Mouse (Mus musculus): ENCODE measurements around the gene Mmgt1. TPM values are rescaled to one million over a fixed set of nuclear protein-coding genes. Genes with fewer than 3 reads are reported as not detected.

The Mmgt1 gene
- polyA plus RNA-seq (2012; ENCODE audit: insufficient read depth, low replicate concordance) = 0.57 TPM in 1 of 2 replicates, not detected in the other

- Histone ChIP-seq H3K4me1 (peaks cover 17% of the 10 kb centered on the region), H3K27me3 (replicated peaks) (peaks cover 10% of the 10 kb centered on the region)
- TF ChIP-seq GATA1 (IDR thresholded peaks at IDR 0.05; ENCODE audit: borderline replicate concordance, low read length) (no peak), FLI1 (IDR thresholded peaks at IDR 0.05; ENCODE audit: low read length) (no peak)
Measured at GRCm38 (mm10) chrX:56597887-56598640, at the start of gene Mmgt1. TSS of gene Mmgt1 (minus strand) at chrX:56598069.

GRCm38 (mm10) chrX:56640066-56640465 is 42.2 kb upstream of the Mmgt1 start:
- Histone ChIP-seq H3K36me3 (replicated peaks; ENCODE audit: low read length) (peaks cover 55% of the 10 kb centered on the region), H3K27me3 (replicated peaks) (peaks cover 2% of the 10 kb centered on the region), H3K4me3 (replicated peaks) (no peak overlapping the region), H3K4me1 (peaks cover 34% of the 10 kb centered on the region), H3K9me3 (no peaks in the 10 kb centered on the region)
- TF ChIP-seq FLI1 (IDR thresholded peaks at IDR 0.05; ENCODE audit: low read length) = no peak
- no peak for TF ChIP-seq GATA1 (IDR thresholded peaks at IDR 0.05; ENCODE audit: borderline replicate concordance, low read length)

More at GRCm38 (mm10) chrX:56597887-56598640, at the start of gene Mmgt1:
- Histone ChIP-seq H3K9me3 (no peaks in the 10 kb centered on the region), H3K36me3 (replicated peaks; ENCODE audit: low read length) (peaks cover 12% of the 10 kb centered on the region), H3K4me3 (replicated peaks) (peak within 1 kb of the TSS; percentile 94)

DNA sequence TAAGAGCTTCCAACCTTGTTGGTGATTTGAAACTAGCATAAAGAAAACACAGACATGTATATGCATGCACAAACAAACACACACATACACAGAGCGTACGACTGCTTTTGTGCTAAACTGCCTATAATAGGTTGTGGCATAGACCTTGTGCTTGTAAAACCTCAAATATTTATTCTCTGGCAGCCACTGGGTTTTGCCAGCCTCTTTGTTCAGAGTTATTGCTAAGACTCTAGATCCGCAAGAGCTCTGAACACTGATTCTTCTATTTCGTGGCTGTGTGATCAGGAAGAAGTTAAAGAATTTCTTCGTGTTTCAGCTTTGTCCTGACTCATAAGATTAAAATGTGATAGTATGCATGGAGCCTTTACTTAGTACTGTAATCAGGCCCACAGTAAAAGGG is 38.3 kb upstream of the Mmgt1 start:
- H3K4me1 ChIP-seq = peaks cover 15% of the 10 kb centered on the region
- H3K36me3 ChIP-seq (replicated peaks; ENCODE audit: low read length) = peaks cover 74% of the 10 kb centered on the region
- TF ChIP-seq FLI1 (IDR thresholded peaks at IDR 0.05; ENCODE audit: low read length) = no peak
- TF ChIP-seq GATA1 (IDR thresholded peaks at IDR 0.05; ENCODE audit: borderline replicate concordance, low read length) = no peak
- peaks cover 4% of the 10 kb centered on the region for H3K27me3 ChIP-seq (replicated peaks)
- no peaks in the 10 kb centered on the region for H3K9me3 ChIP-seq
- H3K4me3 ChIP-seq (replicated peaks) = no peak overlapping the region

DNA sequence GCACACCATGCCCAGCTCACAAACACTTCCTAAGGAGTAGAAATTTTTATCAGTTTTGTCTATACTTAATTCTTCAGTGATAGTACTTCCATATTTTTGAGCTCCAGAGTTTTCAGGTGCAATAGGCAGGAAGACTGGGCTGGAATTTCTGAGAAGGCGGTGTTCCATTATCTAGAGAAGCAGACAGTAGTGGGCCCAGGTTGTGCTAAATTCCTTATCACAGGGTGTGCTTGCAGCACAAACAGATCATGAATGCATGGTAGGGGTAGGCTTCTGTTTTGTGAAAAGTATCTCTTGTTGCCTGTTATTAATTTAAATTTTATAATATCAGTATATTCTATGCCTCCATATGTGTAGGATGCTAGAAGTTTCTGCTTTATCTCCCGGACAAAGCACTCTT is 17.4 kb upstream of the Mmgt1 start:
- TF ChIP-seq GATA1 (IDR thresholded peaks at IDR 0.05; ENCODE audit: borderline replicate concordance, low read length) (no peak), FLI1 (IDR thresholded peaks at IDR 0.05; ENCODE audit: low read length) (no peak)
- Histone ChIP-seq H3K36me3 (replicated peaks; ENCODE audit: low read length) (peaks cover 13% of the 10 kb centered on the region), H3K9me3 (no peaks in the 10 kb centered on the region), H3K4me3 (replicated peaks) (no peak overlapping the region), H3K27me3 (replicated peaks) (no peaks in the 10 kb centered on the region), H3K4me1 (peaks cover 31% of the 10 kb centered on the region)

DNA sequence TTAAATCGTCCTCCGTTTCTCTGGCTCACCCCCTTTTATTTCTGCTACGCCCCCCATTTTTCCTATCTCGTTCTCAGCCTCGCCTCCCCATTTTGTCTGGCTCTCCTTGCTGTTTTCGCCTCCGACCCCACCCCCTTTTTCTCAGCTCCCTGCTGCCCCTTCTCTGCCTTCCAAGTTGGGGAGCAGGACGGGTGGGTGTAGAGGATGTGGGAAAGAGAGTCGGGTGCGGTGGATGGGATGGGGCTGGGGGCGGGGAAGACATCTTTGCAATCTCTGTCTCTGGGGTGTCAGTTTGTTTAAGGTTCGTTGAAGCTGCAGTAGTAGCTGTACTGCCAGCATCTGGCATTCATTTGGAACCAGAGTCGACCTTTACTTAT is 12.4 kb upstream of the Mmgt1 start:
- Histone ChIP-seq H3K9me3 (no peaks in the 10 kb centered on the region), H3K4me3 (replicated peaks) (peak overlapping the region; percentile 95), H3K36me3 (replicated peaks; ENCODE audit: low read length) (peaks cover 8% of the 10 kb centered on the region), H3K27me3 (replicated peaks) (peaks cover 3% of the 10 kb centered on the region), H3K4me1 (peaks cover 48% of the 10 kb centered on the region)
- TF ChIP-seq FLI1 (IDR thresholded peaks at IDR 0.05; ENCODE audit: low read length) (no peak), GATA1 (IDR thresholded peaks at IDR 0.05; ENCODE audit: borderline replicate concordance, low read length) (no peak)

DNA sequence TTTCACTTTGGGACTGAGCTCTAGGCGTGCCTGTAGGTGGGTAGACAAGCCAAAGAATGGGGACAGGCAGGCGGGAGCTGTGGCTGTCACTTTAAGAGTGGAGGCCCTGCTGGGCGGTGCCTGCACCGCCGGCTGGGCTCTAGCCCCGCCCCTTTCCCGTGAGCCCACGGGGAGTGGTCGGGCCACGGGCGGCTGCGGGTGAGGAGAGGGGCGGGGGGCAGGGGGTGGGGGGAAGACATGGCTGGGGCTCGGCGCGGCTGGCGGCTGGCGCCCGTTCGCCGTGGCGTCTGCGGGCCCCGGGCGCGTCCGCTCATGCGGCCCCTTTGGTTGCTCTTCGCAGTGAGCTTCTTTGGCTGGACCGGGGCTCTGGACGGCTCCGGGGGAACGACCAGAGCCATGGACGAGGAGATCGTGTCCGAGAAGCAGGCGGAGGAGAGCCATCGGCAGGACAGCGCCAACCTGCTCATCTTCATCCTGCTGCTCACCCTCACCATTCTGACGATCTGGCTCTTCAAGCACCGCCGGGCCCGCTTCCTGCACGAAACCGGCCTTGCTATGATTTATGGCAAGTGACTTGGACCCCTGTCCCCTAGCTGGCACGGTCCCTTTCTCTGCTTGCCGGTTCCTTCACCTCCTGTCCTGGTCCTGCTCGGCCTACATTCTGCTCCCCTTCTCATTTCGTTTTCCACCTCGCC is 11.9 kb upstream of the Mmgt1 start, which contains the start of gene Slc9a6:
Gene Slc9a6 (plus strand): TSS at position 135 of the 695 bp plus-strand sequence.
- Histone ChIP-seq H3K4me3 (replicated peaks) (peak within 1 kb of the TSS; percentile 95), H3K4me1 (peaks cover 48% of the 10 kb centered on the region)

GRCm38 (mm10) chrX:56609285-56609622 is 11.4 kb upstream of the Mmgt1 start:
- Histone ChIP-seq H3K9me3 (no peaks in the 10 kb centered on the region), H3K4me1 (peaks cover 48% of the 10 kb centered on the region), H3K4me3 (replicated peaks) (peak overlapping the region; percentile 95), H3K27me3 (replicated peaks) (peaks cover 3% of the 10 kb centered on the region), H3K36me3 (replicated peaks; ENCODE audit: low read length) (peaks cover 8% of the 10 kb centered on the region)
- TF ChIP-seq GATA1 (IDR thresholded peaks at IDR 0.05; ENCODE audit: borderline replicate concordance, low read length) (no peak), FLI1 (IDR thresholded peaks at IDR 0.05; ENCODE audit: low read length) (no peak)

More for the DNA sequence above, 11.9 kb upstream of the Mmgt1 start, which contains the start of gene Slc9a6:
- Histone ChIP-seq H3K36me3 (replicated peaks; ENCODE audit: low read length) (peaks cover 8% of the 10 kb centered on the region), H3K27me3 (replicated peaks) (peaks cover 3% of the 10 kb centered on the region), H3K9me3 (no peaks in the 10 kb centered on the region)
- TF ChIP-seq FLI1 (IDR thresholded peaks at IDR 0.05; ENCODE audit: low read length) = no peak
- no peak for TF ChIP-seq GATA1 (IDR thresholded peaks at IDR 0.05; ENCODE audit: borderline replicate concordance, low read length)

DNA sequence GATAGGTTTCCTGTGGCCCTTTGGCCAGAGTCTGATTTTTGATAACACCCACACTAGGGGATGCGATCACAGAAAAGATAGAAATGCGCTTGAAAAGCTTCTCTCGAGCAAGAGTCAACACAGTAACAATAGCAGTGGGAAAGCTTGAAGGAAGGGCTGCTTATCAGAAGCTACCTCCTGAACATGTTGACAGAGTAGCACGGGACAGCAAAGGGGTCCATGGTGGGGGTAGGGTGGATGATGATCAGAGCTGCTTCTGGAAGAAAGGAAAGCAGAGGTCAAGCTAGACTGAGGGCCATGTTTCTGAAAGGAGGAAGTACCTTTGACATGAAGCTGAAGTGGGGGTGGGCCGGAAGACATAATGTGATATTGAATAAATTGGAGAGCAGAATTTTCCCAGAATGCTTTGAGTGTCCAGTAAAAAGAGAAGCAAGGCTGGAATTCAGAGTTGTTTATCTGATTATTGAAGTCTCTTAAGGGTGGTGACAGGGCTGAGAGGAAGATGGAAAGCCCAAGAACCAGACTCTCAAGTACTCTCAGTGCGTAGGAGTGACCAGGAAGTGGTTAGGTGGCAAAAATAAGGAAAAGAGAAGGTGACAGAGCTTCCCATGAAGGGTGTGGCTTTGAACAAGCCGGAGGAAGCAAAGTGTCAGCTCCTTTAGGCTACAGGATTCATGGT is 9.3 kb upstream of the Mmgt1 start:
- Histone ChIP-seq H3K9me3 (no peaks in the 10 kb centered on the region), H3K4me1 (peaks cover 42% of the 10 kb centered on the region), H3K27me3 (replicated peaks) (peaks cover 3% of the 10 kb centered on the region), H3K36me3 (replicated peaks; ENCODE audit: low read length) (no peaks in the 10 kb centered on the region), H3K4me3 (replicated peaks) (peak overlapping the region; percentile 76)
- TF ChIP-seq GATA1 (IDR thresholded peaks at IDR 0.05; ENCODE audit: borderline replicate concordance, low read length) = no peak
- no peak for TF ChIP-seq FLI1 (IDR thresholded peaks at IDR 0.05; ENCODE audit: low read length)

- no peaks in the 10 kb centered on the region for H3K36me3 ChIP-seq (replicated peaks; ENCODE audit: low read length)
- no peak overlapping the region for H3K4me3 ChIP-seq (replicated peaks)
- H3K4me1 ChIP-seq = peaks cover 42% of the 10 kb centered on the region
- H3K9me3 ChIP-seq = no peaks in the 10 kb centered on the region
- no peak for TF ChIP-seq FLI1 (IDR thresholded peaks at IDR 0.05; ENCODE audit: low read length)
- no peak for TF ChIP-seq GATA1 (IDR thresholded peaks at IDR 0.05; ENCODE audit: borderline replicate concordance, low read length)
- peaks cover 3% of the 10 kb centered on the region for H3K27me3 ChIP-seq (replicated peaks)
Measured at GRCm38 (mm10) chrX:56606536-56606935, 8.7 kb upstream of the Mmgt1 start.

Data from megakaryocyte, embryonic 14.5 days (primary cell).